Mouse (Mus musculus): ENCODE measurements at regions not wholly inside any gene's neighbourhood (a gene's known extent, or its start where the extent isn't known, plus 50 kb on each side); places are given as distances from the start of the nearest gene placed in this dataset.
"Not testable (repeated sequence)": the region's sequence is repeated elsewhere in the genome, so short reads cannot be mapped to it uniquely, and the experiment has no call there.

DNA sequence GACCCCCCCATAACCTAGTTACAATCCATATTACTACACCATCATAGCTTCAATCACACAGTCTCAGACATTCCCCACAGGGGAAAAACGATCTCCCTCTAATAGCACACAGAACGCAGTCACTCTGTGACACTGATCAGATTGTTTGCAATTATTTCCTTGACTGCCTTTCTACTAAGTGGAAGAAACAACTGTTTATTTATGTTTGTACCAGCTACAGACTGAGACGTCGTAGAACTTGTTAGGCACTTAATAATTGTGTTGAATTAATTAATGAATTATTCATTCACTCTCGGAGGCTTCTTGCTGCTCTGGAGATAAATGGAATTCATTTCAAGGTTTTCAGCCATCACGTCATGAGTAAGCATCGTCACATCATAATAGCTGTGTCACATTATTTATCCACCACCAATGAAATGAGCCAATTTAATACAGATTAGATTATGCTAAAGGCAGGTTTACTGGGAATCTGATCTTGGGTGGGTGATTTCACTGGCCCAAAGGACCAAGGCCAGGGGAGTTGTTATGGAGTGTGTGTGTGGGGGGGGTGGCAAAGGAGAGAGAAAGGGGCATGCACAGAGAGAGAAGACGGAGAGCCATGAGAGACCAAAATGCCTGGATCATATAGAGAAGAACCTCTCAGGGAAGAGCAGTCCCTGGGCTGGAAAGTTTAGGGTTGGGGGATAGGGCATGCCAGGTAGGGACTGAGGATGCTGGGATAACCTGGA lies 355.7 kb upstream of the Zwint start:
- H3K27ac ChIP-seq (ENCODE audit: insufficient read depth, low read depth, low read length): no peak overlapping the region
- no peaks in the 10 kb centered on the region for H3K27me3 ChIP-seq (replicated peaks; ENCODE audit: control insufficient read depth, insufficient read depth, low read length)
- no peak overlapping the region for H3K4me3 ChIP-seq (ENCODE audit: insufficient read depth, low read depth, low read length)
- 66% methylated on average over 8 of the region's 8 CpGs for WGBS
- TF ChIP-seq POLR2A (IDR thresholded peaks at IDR 0.05; ENCODE audit: low read depth, low read length) (no peak), CTCF (conservative IDR thresholded peaks at IDR 0.05; ENCODE audit: insufficient read depth, insufficient read length, low read depth, low read length) (no peak)
- no peak for DNase-seq
- H3K4me1 ChIP-seq (ENCODE audit: control insufficient read depth, insufficient read depth, low read length): no peaks in the 10 kb centered on the region
- no peaks in the 10 kb centered on the region for H3K36me3 ChIP-seq (ENCODE audit: control insufficient read depth, insufficient read depth, low read length)

- WGBS: 95% methylated on average over 23 of the region's 23 CpGs
- H3K27me3 ChIP-seq (replicated peaks; ENCODE audit: control insufficient read depth, insufficient read depth, low read length); H3K4me1 ChIP-seq (ENCODE audit: control insufficient read depth, insufficient read depth, low read length): not testable (repeated sequence)
Measured at GRCm38 (mm10) chr10:72309045-72309444, 345.6 kb upstream of the Zwint start.

GRCm38 (mm10) chr10:72318308-72318707 lies 336.3 kb upstream of the Zwint start:
- WGBS: 73% methylated on average over 4 of the region's 4 CpGs
- Histone ChIP-seq H3K4me1 (ENCODE audit: control insufficient read depth, insufficient read depth, low read length) (no peaks in the 10 kb centered on the region), H3K27ac (ENCODE audit: insufficient read depth, low read depth, low read length) (no peak overlapping the region), H3K36me3 (ENCODE audit: control insufficient read depth, insufficient read depth, low read length) (no peaks in the 10 kb centered on the region), H3K4me3 (ENCODE audit: insufficient read depth, low read depth, low read length) (no peak overlapping the region), H3K27me3 (replicated peaks; ENCODE audit: control insufficient read depth, insufficient read depth, low read length) (no peaks in the 10 kb centered on the region)
- DNase-seq: no peak
- TF ChIP-seq POLR2A (IDR thresholded peaks at IDR 0.05; ENCODE audit: low read depth, low read length) (no peak), CTCF (conservative IDR thresholded peaks at IDR 0.05; ENCODE audit: insufficient read depth, insufficient read length, low read depth, low read length) (no peak)

More at GRCm38 (mm10) chr10:72309045-72309444, 345.6 kb upstream of the Zwint start:
- not testable (repeated sequence) for DNase-seq; H3K36me3 ChIP-seq (ENCODE audit: control insufficient read depth, insufficient read depth, low read length); H3K4me3 ChIP-seq (ENCODE audit: insufficient read depth, low read depth, low read length); H3K27ac ChIP-seq (ENCODE audit: insufficient read depth, low read depth, low read length)

DNA sequence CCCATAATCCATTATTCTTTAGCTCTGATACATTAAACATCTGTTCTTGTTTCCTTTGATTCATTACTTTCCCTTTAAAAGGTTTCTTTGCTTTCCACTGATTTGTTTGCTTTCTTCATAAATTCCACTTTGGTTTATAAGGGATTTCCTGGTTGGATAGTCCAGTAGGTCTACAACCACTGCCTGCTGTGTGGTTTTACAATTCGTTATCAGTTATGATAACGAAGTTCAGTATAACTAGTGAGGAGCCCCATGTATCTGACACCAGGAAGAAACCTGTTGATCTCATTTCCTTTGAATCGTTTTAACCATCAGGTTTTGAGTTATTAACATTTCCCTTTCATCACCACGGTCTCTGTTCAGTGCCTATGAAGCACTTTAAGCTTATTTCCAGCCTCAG lies 334.3 kb upstream of the Zwint start:
- Histone ChIP-seq H3K36me3 (ENCODE audit: control insufficient read depth, insufficient read depth, low read length) (no peaks in the 10 kb centered on the region), H3K27ac (ENCODE audit: insufficient read depth, low read depth, low read length) (no peak overlapping the region), H3K27me3 (replicated peaks; ENCODE audit: control insufficient read depth, insufficient read depth, low read length) (no peaks in the 10 kb centered on the region), H3K4me1 (ENCODE audit: control insufficient read depth, insufficient read depth, low read length) (no peaks in the 10 kb centered on the region), H3K4me3 (ENCODE audit: insufficient read depth, low read depth, low read length) (no peak overlapping the region)
- 52% methylated on average over 4 of the region's 4 CpGs for WGBS
- TF ChIP-seq CTCF (conservative IDR thresholded peaks at IDR 0.05; ENCODE audit: insufficient read depth, insufficient read length, low read depth, low read length) (no peak), POLR2A (IDR thresholded peaks at IDR 0.05; ENCODE audit: low read depth, low read length) (no peak)
- DNase-seq: no peak

- no peak for DNase-seq
- Histone ChIP-seq H3K4me3 (ENCODE audit: insufficient read depth, low read depth, low read length) (no peak overlapping the region), H3K27me3 (replicated peaks; ENCODE audit: control insufficient read depth, insufficient read depth, low read length) (no peaks in the 10 kb centered on the region), H3K36me3 (ENCODE audit: control insufficient read depth, insufficient read depth, low read length) (no peaks in the 10 kb centered on the region), H3K27ac (ENCODE audit: insufficient read depth, low read depth, low read length) (no peak overlapping the region), H3K4me1 (ENCODE audit: control insufficient read depth, insufficient read depth, low read length) (no peaks in the 10 kb centered on the region)
- no peak for TF ChIP-seq CTCF (conservative IDR thresholded peaks at IDR 0.05; ENCODE audit: insufficient read depth, insufficient read length, low read depth, low read length)
- no peak for TF ChIP-seq POLR2A (IDR thresholded peaks at IDR 0.05; ENCODE audit: low read depth, low read length)
- WGBS: 66% methylated on average over 4 of the region's 4 CpGs
Measured at GRCm38 (mm10) chr10:72326624-72327023, 328.0 kb upstream of the Zwint start.

DNA sequence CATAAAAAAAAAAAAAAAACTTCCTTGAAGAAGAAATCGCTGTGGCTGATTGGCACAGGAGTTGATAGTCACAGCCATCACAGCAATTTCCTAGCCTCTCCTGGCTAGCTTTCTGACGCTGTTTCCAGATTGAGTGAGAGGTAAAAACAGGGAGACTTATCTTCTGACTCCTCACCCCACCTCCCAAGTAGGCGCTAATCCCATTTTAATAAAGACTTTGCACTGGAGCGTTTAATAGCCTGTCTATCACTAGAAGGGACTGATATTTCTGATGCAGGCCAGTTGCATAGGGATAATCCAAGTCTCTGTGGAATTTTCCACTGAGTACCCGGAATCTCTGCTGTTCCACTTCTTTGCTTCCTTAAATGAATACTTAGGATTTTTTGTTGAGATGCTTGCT lies 307.4 kb upstream of the Zwint start:
- TF ChIP-seq POLR2A (IDR thresholded peaks at IDR 0.05; ENCODE audit: low read depth, low read length) (no peak), CTCF (conservative IDR thresholded peaks at IDR 0.05; ENCODE audit: insufficient read depth, insufficient read length, low read depth, low read length) (no peak)
- Histone ChIP-seq H3K4me3 (ENCODE audit: insufficient read depth, low read depth, low read length) (no peak overlapping the region), H3K36me3 (ENCODE audit: control insufficient read depth, insufficient read depth, low read length) (no peaks in the 10 kb centered on the region), H3K27me3 (replicated peaks; ENCODE audit: control insufficient read depth, insufficient read depth, low read length) (no peaks in the 10 kb centered on the region), H3K4me1 (ENCODE audit: control insufficient read depth, insufficient read depth, low read length) (no peaks in the 10 kb centered on the region), H3K27ac (ENCODE audit: insufficient read depth, low read depth, low read length) (no peak overlapping the region)
- DNase-seq: no peak
- WGBS: 61% methylated on average over 5 of the region's 5 CpGs

DNA sequence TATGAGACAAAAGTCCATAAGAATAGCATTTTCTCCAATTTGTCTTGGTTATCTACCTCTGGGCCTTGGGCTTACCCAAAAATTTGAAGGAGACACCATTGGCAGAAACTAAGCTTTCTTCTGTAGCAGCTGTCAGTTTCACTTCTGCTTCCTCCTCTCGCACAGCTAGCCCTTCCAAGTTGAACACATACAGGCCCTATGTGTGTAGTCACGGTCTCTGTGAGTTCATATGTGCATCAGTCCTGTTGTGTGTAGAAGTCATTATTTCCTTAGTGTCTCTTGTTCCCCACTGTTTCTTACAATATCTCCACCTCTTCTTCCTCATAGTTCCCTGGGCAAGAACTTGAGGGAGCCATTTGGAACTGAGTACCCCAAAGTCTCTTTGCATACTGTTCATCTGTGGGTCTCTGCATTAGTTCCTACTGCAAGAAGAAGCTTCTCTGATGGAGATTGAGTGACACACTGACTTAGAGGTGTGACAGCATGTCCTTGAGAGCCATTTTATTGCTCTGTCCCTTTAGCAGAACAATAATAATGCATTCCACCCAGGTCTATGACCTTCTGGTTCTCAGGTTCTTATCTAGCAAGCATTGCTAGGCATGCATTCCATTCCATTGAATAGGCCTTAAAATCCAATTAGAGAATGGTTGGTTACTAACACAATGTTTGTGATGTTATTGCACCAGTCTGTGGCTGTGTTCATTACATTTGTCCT lies 306.5 kb upstream of the Zwint start:
- 92% methylated on average over 2 of the region's 2 CpGs for WGBS
- Histone ChIP-seq H3K27me3 (replicated peaks; ENCODE audit: control insufficient read depth, insufficient read depth, low read length) (no peaks in the 10 kb centered on the region), H3K36me3 (ENCODE audit: control insufficient read depth, insufficient read depth, low read length) (no peaks in the 10 kb centered on the region), H3K27ac (ENCODE audit: insufficient read depth, low read depth, low read length) (no peak overlapping the region), H3K4me1 (ENCODE audit: control insufficient read depth, insufficient read depth, low read length) (no peaks in the 10 kb centered on the region), H3K4me3 (ENCODE audit: insufficient read depth, low read depth, low read length) (no peak overlapping the region)
- TF ChIP-seq POLR2A (IDR thresholded peaks at IDR 0.05; ENCODE audit: low read depth, low read length) (no peak), CTCF (conservative IDR thresholded peaks at IDR 0.05; ENCODE audit: insufficient read depth, insufficient read length, low read depth, low read length) (no peak)
- no peak for DNase-seq
